Mouse (Mus musculus): ENCODE data around the gene Dgkh.
"Not testable (repeated sequence)": the region's sequence is repeated elsewhere in the genome, so short reads cannot be mapped to it uniquely, and the experiment has no call there.

Dgkh gene

GRCm38 (mm10) chr14:78618883-78619295 is 113.7 kb downstream of the Dgkh start:
- no peak for DNase-seq

- peak in 1 of 2 experiments; percentile 8 for DNase-seq
Observed at GRCm38 (mm10) chr14:78613569-78613968, 119.0 kb downstream of the Dgkh start.

GRCm38 (mm10) chr14:78612111-78612788 is 120.3 kb downstream of the Dgkh start:
- DNase-seq: no peak

GRCm38 (mm10) chr14:78594916-78595315 is 137.7 kb downstream of the Dgkh start:
- DNase-seq: no peak

- no peak for DNase-seq
Observed at GRCm38 (mm10) chr14:78592965-78593364, 139.6 kb downstream of the Dgkh start.

- DNase-seq: peak; percentile 8 to 12
Observed at GRCm38 (mm10) chr14:78590335-78590734, 142.2 kb downstream of the Dgkh start.

- DNase-seq: no peak
Observed at GRCm38 (mm10) chr14:78584222-78584621, 148.4 kb downstream of the Dgkh start.

GRCm38 (mm10) chr14:78583168-78583567 is 149.4 kb downstream of the Dgkh start:
- no peak for DNase-seq

- peak; percentile 4 to 5 for DNase-seq
Observed at GRCm38 (mm10) chr14:78575899-78576298, 156.7 kb downstream of the Dgkh start.

GRCm38 (mm10) chr14:78568410-78568809 is 164.2 kb downstream of the Dgkh start:
- no peak for DNase-seq

GRCm38 (mm10) chr14:78566431-78566830 is 166.1 kb downstream of the Dgkh start:
- no peak for DNase-seq

- no peak for DNase-seq
Observed at GRCm38 (mm10) chr14:78564292-78564691, 168.3 kb downstream of the Dgkh start.

GRCm38 (mm10) chr14:78563211-78563610 is 169.4 kb downstream of the Dgkh start:
- DNase-seq: no peak

GRCm38 (mm10) chr14:78562121-78562520 is 170.5 kb downstream of the Dgkh start:
- no peak for DNase-seq

- DNase-seq: no peak
Observed at GRCm38 (mm10) chr14:78559042-78559441, 173.5 kb downstream of the Dgkh start.

- not testable (repeated sequence) for DNase-seq
Observed at GRCm38 (mm10) chr14:78554830-78555229, 177.7 kb downstream of the Dgkh start.

- no peak for DNase-seq
Observed at GRCm38 (mm10) chr14:78553661-78554060, 178.9 kb downstream of the Dgkh start.

- DNase-seq: no peak
Observed at GRCm38 (mm10) chr14:78548807-78549206, 183.8 kb downstream of the Dgkh start.

GRCm38 (mm10) chr14:78541319-78541718 is 191.3 kb downstream of the Dgkh start:
- DNase-seq: no peak

- no peak for DNase-seq
Observed at GRCm38 (mm10) chr14:78539821-78540220, 192.8 kb downstream of the Dgkh start.

GRCm38 (mm10) chr14:78538572-78539320 is 193.8 kb downstream of the Dgkh start:
- DNase-seq: no peak

GRCm38 (mm10) chr14:78537551-78537950 is 195.0 kb downstream of the Dgkh start:
- peak in 1 of 2 experiments; percentile 5 for DNase-seq

GRCm38 (mm10) chr14:78536281-78537165 is 196.1 kb downstream of the Dgkh start, which contains the start of gene Akap11:
Gene Akap11 (minus strand): TSS chr14:78536808.
- peak; percentile 89 to 91 for DNase-seq
